Mouse (Mus musculus) gastrocnemius, adult 8-10 months (tissue): Measurements from ENCODE around the gene Cbx7. TPM values are rescaled to one million over a fixed set of nuclear protein-coding genes. Genes with fewer than 3 reads are reported as not detected.
"Not testable (repeated sequence)": the region's sequence is repeated elsewhere in the genome, so short reads cannot be mapped to it uniquely, and the experiment has no call there.

Experiments
- DNase-seq, 2 experiments: peaks; one replicate each; pipeline ENCODE4 v3.0.0; 2022; ENCODE audit warnings: low spot score in 2 of 2
- total RNA-seq, 4 experiments: library from RNA; stranded (reverse); gene quantifications; 2 replicates each; pipeline ENCODE4 v1.2.4; 2022

The Cbx7 gene
- total RNA-seq, 4 experiments from 2014 or later = 19.1 to 26.4 (median 20.8) TPM

- peak; percentile 97 to 98 for DNase-seq
Observed at GRCm38 (mm10) chr15:79927637-79928122, 43.2 kb downstream of the Cbx7 start.

GRCm38 (mm10) chr15:79926856-79927416 lies 44.0 kb downstream of the Cbx7 start:
- DNase-seq = no peak

- DNase-seq = no peak
Observed at GRCm38 (mm10) chr15:79919787-79920186, 51.1 kb downstream of the Cbx7 start.

GRCm38 (mm10) chr15:79918485-79918884 lies 52.4 kb downstream of the Cbx7 start:
- no peak for DNase-seq

GRCm38 (mm10) chr15:79917111-79917720 lies 53.7 kb downstream of the Cbx7 start:
- DNase-seq = no peak

- DNase-seq = no peak
Observed at GRCm38 (mm10) chr15:79916150-79916549, 54.8 kb downstream of the Cbx7 start.

GRCm38 (mm10) chr15:79914357-79914756 lies 56.6 kb downstream of the Cbx7 start:
- no peak for DNase-seq

GRCm38 (mm10) chr15:79913761-79914346 lies 57.1 kb downstream of the Cbx7 start:
- DNase-seq = no peak

GRCm38 (mm10) chr15:79911339-79911738 lies 59.6 kb downstream of the Cbx7 start:
- no peak for DNase-seq

GRCm38 (mm10) chr15:79910812-79911211 lies 60.1 kb downstream of the Cbx7 start:
- not testable (repeated sequence) for DNase-seq

- not testable (repeated sequence) for DNase-seq
Observed at GRCm38 (mm10) chr15:79909006-79909405, 61.9 kb downstream of the Cbx7 start.

- DNase-seq = no peak
Observed at GRCm38 (mm10) chr15:79906855-79907254, 64.1 kb downstream of the Cbx7 start.

GRCm38 (mm10) chr15:79905211-79905610 lies 65.7 kb downstream of the Cbx7 start:
- DNase-seq = no peak

- DNase-seq = not testable (repeated sequence)
Observed at GRCm38 (mm10) chr15:79904678-79905077, 66.2 kb downstream of the Cbx7 start.

GRCm38 (mm10) chr15:79903963-79904362 lies 67.0 kb downstream of the Cbx7 start:
- no peak for DNase-seq

- DNase-seq = not testable (repeated sequence)
Observed at GRCm38 (mm10) chr15:79903081-79903480, 67.8 kb downstream of the Cbx7 start.

GRCm38 (mm10) chr15:79901399-79901798 lies 69.5 kb downstream of the Cbx7 start:
- DNase-seq = no peak

- no peak for DNase-seq
Observed at GRCm38 (mm10) chr15:79900751-79901150, 70.2 kb downstream of the Cbx7 start.

GRCm38 (mm10) chr15:79899828-79900510 lies 71.0 kb downstream of the Cbx7 start:
- DNase-seq = no peak

GRCm38 (mm10) chr15:79898988-79899387 lies 71.9 kb downstream of the Cbx7 start:
- no peak for DNase-seq

GRCm38 (mm10) chr15:79896080-79896725 lies 74.7 kb downstream of the Cbx7 start:
- no peak for DNase-seq
